Mouse (Mus musculus) heart, embryonic 14.5 days (tissue): ENCODE measurements at regions not wholly inside any gene's neighbourhood (a gene's known extent, or its start where the extent isn't known, plus 50 kb on each side); places are given as distances from the start of the nearest gene placed in this dataset.

Experiments used
- ATAC-seq: fragments of 200-750 bp; cut with Nextera tagmentation; 2 replicates; pipeline ENCODE4 v1.8.0; 2017; ENCODE audit warnings: low read depth, moderate TSS enrichment; ENCODE audit not compliant: insufficient number of reproducible peaks, insufficient read depth, low FRiP score
- H3K27ac ChIP-seq, 2 experiments: fragments of 200-500 bp in 1 of 2; fragments of 300-500 bp in 1 of 2; sonication (generic) in 1 of 2; replicated peaks in 1 of 2; 2 replicates each; pipeline ENCODE4 v1.5.1; 2012 to 2014; ENCODE audit warnings: low read depth in 2 of 2, low read length in 2 of 2, control low read depth in 1 of 2, mild to moderate bottlenecking in 1 of 2, mixed read lengths in 1 of 2; ENCODE audit not compliant: control insufficient read depth in 1 of 2, insufficient read depth in 1 of 2
- H3K27me3 ChIP-seq: fragments of 300-500 bp; sonication (generic); 2 replicates; pipeline ENCODE4 v1.6.1; 2014; ENCODE audit warnings: mild to moderate bottlenecking, low read length, control low read depth; ENCODE audit not compliant: control insufficient read depth, insufficient read depth
- H3K36me3 ChIP-seq: fragments of 300-500 bp; sonication (generic); 2 replicates; pipeline ENCODE4 v1.6.1; 2014; ENCODE audit warnings: mild to moderate bottlenecking, control low read depth, low read length, mixed read lengths; ENCODE audit not compliant: control insufficient read depth, insufficient read depth
- H3K4me1 ChIP-seq, 2 experiments: fragments of 200-500 bp in 1 of 2; fragments of 300-500 bp in 1 of 2; sonication (generic) in 1 of 2; 2 replicates each; pipeline ENCODE4 v1.6.1; 2012 to 2014; ENCODE audit warnings: low read length in 2 of 2, control low read depth in 1 of 2, mixed read lengths in 1 of 2; ENCODE audit not compliant: control insufficient read depth in 2 of 2, insufficient read depth in 2 of 2
- H3K4me2 ChIP-seq: fragments of 300-500 bp; sonication (generic); 2 replicates; pipeline ENCODE4 v1.6.1; 2014; ENCODE audit warnings: mild to moderate bottlenecking, low read length
- H3K4me3 ChIP-seq, 2 experiments: fragments of 200-500 bp in 1 of 2; fragments of 300-500 bp in 1 of 2; sonication (generic) in 1 of 2; 2 replicates each; pipeline ENCODE4 v1.5.1; 2012 to 2014; ENCODE audit warnings: low read length in 2 of 2, mild to moderate bottlenecking in 2 of 2, control low read depth in 1 of 2, low read depth in 1 of 2, moderate library complexity in 1 of 2; ENCODE audit not compliant: control insufficient read depth in 1 of 2, insufficient read depth in 1 of 2
- H3K9ac ChIP-seq: fragments of 300-500 bp; sonication (generic); 2 replicates; pipeline ENCODE4 v1.6.1; 2014; ENCODE audit warnings: mild to moderate bottlenecking, low read length
- H3K9me3 ChIP-seq: fragments of 300-500 bp; sonication (generic); 2 replicates; pipeline ENCODE4 v1.6.1; 2016; ENCODE audit warnings: low read length, control low read depth; ENCODE audit not compliant: control insufficient read depth
- WGBS: fragments of 180-500 bp; shearing (Covaris S2); extraction: QIAGEN DNeasy Blood & Tissue Kit; methylation state at CpG from one replicate; pipeline ENCODE4 v1.1.7; 2014; 5-methylcytosine and 5-hydroxymethylcytosine counted together

GRCm38 (mm10) chr5:103374162-103374561 is 50.8 kb upstream of the Ptpn13 start:
- Histone ChIP-seq H3K4me2 (no peak overlapping the region), H3K27ac (no peak overlapping the region), H3K4me3 (no peak overlapping the region), H3K4me1 (peaks cover 11 to 12% of the 10 kb centered on the region in 2 experiments), H3K27me3 (peaks cover 3% of the 10 kb centered on the region; the same call in 1 of the 2 replicates), H3K9ac (no peak overlapping the region), H3K9me3 (no peaks in the 10 kb centered on the region), H3K36me3 (no peaks in the 10 kb centered on the region)
- 82% methylated on average over 6 of the region's 6 CpGs for WGBS
- no peak for ATAC-seq

GRCm38 (mm10) chr5:103373089-103373488 is 51.9 kb upstream of the Ptpn13 start:
- H3K4me3 ChIP-seq, result no peak overlapping the region
- ATAC-seq, result no peak
- H3K9ac ChIP-seq, result no peak overlapping the region
- H3K27ac ChIP-seq, result no peak overlapping the region
- no peak overlapping the region for H3K4me2 ChIP-seq
- no peaks in the 10 kb centered on the region for H3K36me3 ChIP-seq
- H3K4me1 ChIP-seq, result peaks cover 9 to 11% of the 10 kb centered on the region in 2 experiments
- 89% methylated on average over 4 of the region's 4 CpGs for WGBS
- H3K9me3 ChIP-seq, result no peaks in the 10 kb centered on the region
- peaks cover 3% of the 10 kb centered on the region; the same call in 1 of the 2 replicates for H3K27me3 ChIP-seq

GRCm38 (mm10) chr5:103370456-103370855 is 54.5 kb upstream of the Ptpn13 start:
- peaks cover 3% of the 10 kb centered on the region; the same call in 1 of the 2 replicates for H3K27me3 ChIP-seq
- H3K27ac ChIP-seq, result no peak overlapping the region
- H3K4me1 ChIP-seq, result peaks cover 0 to under 1% of the 10 kb centered on the region in 2 experiments; a peak in 1 of 4 replicates
- 63% methylated on average over 4 of the region's 4 CpGs for WGBS
- no peak overlapping the region for H3K4me2 ChIP-seq
- H3K9me3 ChIP-seq, result no peaks in the 10 kb centered on the region
- no peak overlapping the region for H3K9ac ChIP-seq
- H3K36me3 ChIP-seq, result no peaks in the 10 kb centered on the region
- no peak for ATAC-seq
- H3K4me3 ChIP-seq, result no peak overlapping the region

- Histone ChIP-seq H3K9me3 (no peaks in the 10 kb centered on the region), H3K9ac (no peak overlapping the region), H3K4me1 (peaks cover 7 to 11% of the 10 kb centered on the region in 2 experiments), H3K27ac (no peak overlapping the region), H3K4me2 (no peak overlapping the region), H3K4me3 (no peak overlapping the region), H3K27me3 (peaks cover 3% of the 10 kb centered on the region; the same call in 1 of the 2 replicates), H3K36me3 (no peaks in the 10 kb centered on the region)
- 77% methylated on average over 10 of the region's 10 CpGs for WGBS
- ATAC-seq, result no peak
These were observed 56.0 kb upstream of the Ptpn13 start for GRCm38 (mm10) chr5:103368993-103369392.

- no peak overlapping the region for H3K27ac ChIP-seq
These were observed 57.8 kb upstream of the Ptpn13 start for GRCm38 (mm10) chr5:103367201-103367671.

GRCm38 (mm10) chr5:103365700-103366448 is 59.1 kb upstream of the Ptpn13 start:
- WGBS, result 90% methylated on average over 19 of the region's 19 CpGs
- H3K9me3 ChIP-seq, result no peaks in the 10 kb centered on the region
- H3K4me3 ChIP-seq, result no peak overlapping the region
- H3K27me3 ChIP-seq, result no peaks in the 10 kb centered on the region
- peaks cover 7 to 11% of the 10 kb centered on the region in 2 experiments for H3K4me1 ChIP-seq
- no peak for ATAC-seq
- H3K36me3 ChIP-seq, result no peaks in the 10 kb centered on the region
- no peak overlapping the region for H3K9ac ChIP-seq
- no peak overlapping the region for H3K27ac ChIP-seq
- H3K4me2 ChIP-seq, result no peak overlapping the region

More at GRCm38 (mm10) chr5:103367201-103367671, 57.8 kb upstream of the Ptpn13 start:
- Histone ChIP-seq H3K27me3 (no peaks in the 10 kb centered on the region), H3K4me2 (no peak overlapping the region), H3K4me3 (no peak overlapping the region), H3K4me1 (peaks cover 7 to 11% of the 10 kb centered on the region in 2 experiments), H3K36me3 (no peaks in the 10 kb centered on the region), H3K9me3 (no peaks in the 10 kb centered on the region), H3K9ac (no peak overlapping the region)
- ATAC-seq, result no peak
- 61% methylated on average over 12 of the region's 12 CpGs for WGBS

GRCm38 (mm10) chr5:103364791-103365699 is 59.9 kb upstream of the Ptpn13 start:
- WGBS, result 59% methylated on average over 21 of the region's 21 CpGs
- Histone ChIP-seq H3K9ac (no peak overlapping the region), H3K27ac (no peak overlapping the region), H3K4me2 (peak overlapping the region; percentile 49), H3K4me3 (no peak overlapping the region), H3K36me3 (no peaks in the 10 kb centered on the region), H3K4me1 (peaks cover 7 to 11% of the 10 kb centered on the region in 2 experiments), H3K9me3 (no peaks in the 10 kb centered on the region), H3K27me3 (no peaks in the 10 kb centered on the region)
- ATAC-seq, result no peak
